Comparison of ENCODE assay signal across 9 mouse cellular contexts in the genomic region with DNA sequence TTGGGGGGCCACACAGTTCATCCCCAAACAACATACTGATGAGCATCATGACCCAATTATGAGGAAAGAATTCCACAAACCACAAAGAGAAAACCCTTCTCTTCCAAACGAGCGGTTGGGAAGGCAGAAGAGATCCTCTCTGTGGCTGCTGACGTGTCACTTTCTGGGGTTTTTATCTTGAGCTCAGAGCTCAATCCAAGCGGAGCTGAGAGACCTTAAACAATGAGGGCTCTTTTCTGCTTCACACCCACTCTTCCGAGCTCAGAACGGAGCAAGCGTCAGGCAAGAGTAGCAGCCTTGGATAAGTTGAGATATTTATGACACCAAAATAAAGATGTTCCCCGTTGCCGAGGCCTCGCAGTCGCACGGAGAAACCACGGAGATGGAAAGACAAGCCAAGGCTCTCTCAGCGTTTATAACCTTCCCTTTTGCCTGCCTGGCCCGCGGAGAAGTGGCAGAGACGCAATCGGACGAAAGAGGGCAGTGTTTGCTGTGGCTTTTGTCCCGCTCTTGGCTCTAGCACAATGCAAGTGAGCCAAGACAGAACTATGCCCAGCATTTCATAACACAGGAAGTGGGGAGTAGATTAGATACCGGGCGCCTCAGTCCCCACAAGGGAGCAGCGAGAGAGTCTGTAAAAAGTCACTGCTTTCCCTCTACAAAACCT.
DNase-seq lines count a peak whose midpoint lies in the region; ATAC-seq and TF ChIP-seq lines count a peak whose summit lies in the region.
"Had no signal": no experiment of that assay in that cellular context is flagged by ENCODE, and none has a peak within 500 bp of the region (broad histone marks: within the 10 kb centered on the region; RNA-seq: fewer than 3 reads in every experiment).

No protein-coding gene starts in this region.

- H3K36me3 ChIP-seq in forebrain, embryonic 13.5 days (ENCODE audit: poor library complexity, severe bottlenecking) = no peaks in the 10 kb centered on the region
- H3K36me3 ChIP-seq in heart, postnatal 0 days (replicated peaks; ENCODE audit: control insufficient read depth, insufficient read depth, low read length) = no peaks in the 10 kb centered on the region
- no peaks in the 10 kb centered on the region for H3K36me3 ChIP-seq in liver, embryonic 14.5 days (replicated peaks; ENCODE audit: control insufficient read depth, insufficient read depth, low read depth)
- H3K36me3 ChIP-seq in neural tube, embryonic 11.5 days (ENCODE audit: control insufficient read depth, insufficient read depth, low read length) = no peaks in the 10 kb centered on the region
- no peaks in the 10 kb centered on the region for H3K36me3 ChIP-seq in stomach, embryonic 16.5 days (ENCODE audit: control insufficient read depth, insufficient read depth, low read length)

- peak; percentile 99 for ATAC-seq in CD4-positive, CD25-positive, alpha-beta regulatory T cell, adult 4 months
- peak; percentile 90 for ATAC-seq in forebrain, embryonic 13.5 days
- peak; percentile 92 for ATAC-seq in heart, postnatal 0 days (ENCODE audit: insufficient read depth, low read depth)
- ATAC-seq in liver, embryonic 14.5 days (ENCODE audit: insufficient read depth) = peak; percentile 51; the same call in 1 of the 2 replicates
- ATAC-seq in neural tube, embryonic 11.5 days (ENCODE audit: insufficient read depth, low FRiP score, low TSS enrichment) = peak; percentile 78
- ATAC-seq in stomach, embryonic 16.5 days (ENCODE audit: insufficient read depth, low FRiP score) = peak; percentile 91; the same call in 1 of the 2 replicates

- H3K27ac ChIP-seq in forebrain, embryonic 13.5 days = peak overlapping the region; percentile 10; the same call in 1 of the 2 replicates
- peak overlapping the region; percentile 69 for H3K27ac ChIP-seq in heart, postnatal 0 days (ENCODE audit: low read depth)
- no peak overlapping the region for H3K27ac ChIP-seq in liver, embryonic 14.5 days
- H3K27ac ChIP-seq in neural tube, embryonic 11.5 days (ENCODE audit: low read depth, low read length) = no peak overlapping the region
- H3K27ac ChIP-seq in stomach, embryonic 16.5 days (ENCODE audit: low read length) = peak overlapping the region; percentile 2

- H3K27me3 ChIP-seq in forebrain, embryonic 13.5 days = peaks cover 74% of the 10 kb centered on the region
- peaks cover 50% of the 10 kb centered on the region for H3K27me3 ChIP-seq in heart, postnatal 0 days (ENCODE audit: control insufficient read depth, insufficient read depth, low read length)
- no peaks in the 10 kb centered on the region; the same call in 1 of the 2 replicates for H3K27me3 ChIP-seq in liver, embryonic 14.5 days (ENCODE audit: control insufficient read depth, insufficient read depth, low read length)
- 0 out of 2 replicates have a peak, but pooled peaks cover 6% of the 10 kb centered on the region for H3K27me3 ChIP-seq in neural tube, embryonic 11.5 days (ENCODE audit: control insufficient read depth, insufficient read depth, low read length)
- H3K27me3 ChIP-seq in stomach, embryonic 16.5 days (ENCODE audit: control insufficient read depth, insufficient read depth, low read length) = 0 out of 2 replicates have a peak, but pooled peaks cover 2% of the 10 kb centered on the region

- no peaks in the 10 kb centered on the region for H3K9me3 ChIP-seq in forebrain, embryonic 13.5 days (replicated peaks)
- H3K9me3 ChIP-seq in heart, postnatal 0 days (replicated peaks; ENCODE audit: control insufficient read depth, low read length) = no peaks in the 10 kb centered on the region
- no peaks in the 10 kb centered on the region for H3K9me3 ChIP-seq in liver, embryonic 14.5 days (ENCODE audit: control insufficient read depth, low read length)
- H3K9me3 ChIP-seq in neural tube, embryonic 11.5 days (ENCODE audit: control insufficient read depth, low read length) = no peaks in the 10 kb centered on the region
- H3K9me3 ChIP-seq in stomach, embryonic 16.5 days (replicated peaks; ENCODE audit: control insufficient read depth, low read length) = no peaks in the 10 kb centered on the region

- TF ChIP-seq CTCF in heart, postnatal 0 days (IDR thresholded peaks at IDR 0.05; ENCODE audit: low read depth) = peak; percentile 94
- peak; percentile 82 for TF ChIP-seq CTCF in liver, embryonic 14.5 days (IDR thresholded peaks at IDR 0.05; ENCODE audit: low read depth)

- H3K4me3 ChIP-seq in forebrain, embryonic 13.5 days = peak overlapping the region; percentile 34
- peak overlapping the region; percentile 39 for H3K4me3 ChIP-seq in heart, postnatal 0 days (ENCODE audit: low read depth, low read length)
- no peak overlapping the region for H3K4me3 ChIP-seq in liver, embryonic 14.5 days (ENCODE audit: insufficient read depth in 1 of 2, low read depth in 2 of 2, low read length in 2 of 2)
- peak overlapping the region; percentile 21; the same call in 1 of the 2 replicates for H3K4me3 ChIP-seq in neural tube, embryonic 11.5 days (ENCODE audit: low read depth, low read length)
- H3K4me3 ChIP-seq in stomach, embryonic 16.5 days (replicated peaks; ENCODE audit: low read length) = peak overlapping the region; percentile 22
- H3K4me3 ChIP-seq: erythroblast, embryonic 14.5 days had no signal

- peaks cover 14% of the 10 kb centered on the region; the same call in 1 of the 2 replicates for H3K4me1 ChIP-seq in forebrain, embryonic 13.5 days
- peaks cover 8% of the 10 kb centered on the region; the same call in 1 of the 2 replicates for H3K4me1 ChIP-seq in heart, postnatal 0 days (ENCODE audit: control insufficient read depth, insufficient read depth)
- H3K4me1 ChIP-seq in liver, embryonic 14.5 days (replicated peaks; ENCODE audit: control insufficient read depth in 2 of 2, insufficient read depth in 2 of 2, low read length in 1 of 2) = peaks cover 0 to 4% of the 10 kb centered on the region in 2 experiments; a peak in 1 of 4 replicates
- H3K4me1 ChIP-seq in neural tube, embryonic 11.5 days (ENCODE audit: control insufficient read depth, insufficient read depth, low read length) = peaks cover 6% of the 10 kb centered on the region
- peaks cover 12% of the 10 kb centered on the region; the same call in 1 of the 2 replicates for H3K4me1 ChIP-seq in stomach, embryonic 16.5 days (ENCODE audit: control insufficient read depth, insufficient read depth, low read length)

- DNase-seq in c-Kit-positive CD71-negative TER-119-negative erythroid progenitor cells, embryonic 14.5 days (ENCODE audit: low read depth) = peak; percentile 77
- DNase-seq in heart, postnatal 0 days (ENCODE audit: low spot score) = peak; percentile 92
- peak; percentile 86 to 89 for DNase-seq in kidney, postnatal 36 days
- DNase-seq in liver, embryonic 14.5 days (ENCODE audit: low read depth in 3 of 3, low spot score in 3 of 3) = peak; percentile 38 to 42 (median 40)
- DNase-seq in neural tube, embryonic 11.5 days (ENCODE audit: low spot score) = peak; percentile 91

- TF ChIP-seq EP300 in heart, postnatal 0 days (IDR thresholded peaks at IDR 0.05; ENCODE audit: low read depth) = peak; percentile 48; the same call in 1 of the 2 replicates
- no peak for TF ChIP-seq EP300 in liver, embryonic 14.5 days (IDR thresholded peaks at IDR 0.05; ENCODE audit: low read depth)

- peak overlapping the region; percentile 53 for H3K9ac ChIP-seq in forebrain, embryonic 13.5 days
- H3K9ac ChIP-seq in heart, postnatal 0 days (replicated peaks; ENCODE audit: low read depth, low read length) = peak overlapping the region; percentile 44; the same call in 1 of the 2 replicates
- H3K9ac ChIP-seq in liver, embryonic 14.5 days (replicated peaks) = no peak overlapping the region
- H3K9ac ChIP-seq in neural tube, embryonic 11.5 days (ENCODE audit: low read length) = peak overlapping the region; percentile 40
- H3K9ac ChIP-seq in stomach, embryonic 16.5 days (ENCODE audit: low read length) = 0 out of 2 replicates have a peak overlapping the region, but pooled peaks have one; percentile 2

- under 1% methylated on average over 23 of the region's 23 CpGs for WGBS in forebrain, embryonic 13.5 days
- under 1% methylated on average over 23 of the region's 23 CpGs for WGBS in heart, postnatal 0 days
- WGBS in liver, embryonic 14.5 days (ENCODE audit: insufficient replicate concordance) = 2% methylated on average over 23 of the region's 23 CpGs
- under 1% methylated on average over 23 of the region's 23 CpGs for WGBS in neural tube, embryonic 11.5 days
- 1% methylated on average over 23 of the region's 23 CpGs for WGBS in stomach, embryonic 16.5 days

- peak overlapping the region; percentile 59 for H3K4me2 ChIP-seq in forebrain, embryonic 13.5 days
- peak overlapping the region; percentile 63 for H3K4me2 ChIP-seq in heart, postnatal 0 days (ENCODE audit: low read depth, low read length)
- H3K4me2 ChIP-seq in liver, embryonic 14.5 days (ENCODE audit: low read depth) = peak overlapping the region; percentile 41
- H3K4me2 ChIP-seq in neural tube, embryonic 11.5 days (ENCODE audit: low read depth) = peak overlapping the region; percentile 48
- peak overlapping the region; percentile 45 for H3K4me2 ChIP-seq in stomach, embryonic 16.5 days (ENCODE audit: low read depth, low read length)

Comparison
In these comparisons a context has a peak if more than half of its experiments do, and no peak if none do; other contexts are left out.
1. DNase-seq: peak in every context shown above with its lines; median percentile 92 in heart, postnatal 0 days; 91 in neural tube, embryonic 11.5 days; 88 in kidney, postnatal 36 days; 77 in c-Kit-positive CD71-negative TER-119-negative erythroid progenitor cells, embryonic 14.5 days; 40 in liver, embryonic 14.5 days.
2. H3K27ac ChIP-seq: peak in forebrain, embryonic 13.5 days (single experiment), heart, postnatal 0 days (single experiment) and stomach, embryonic 16.5 days (single experiment); none in liver, embryonic 14.5 days (single experiment) and neural tube, embryonic 11.5 days (single experiment).
3. H3K4me3 ChIP-seq: peak in forebrain, embryonic 13.5 days (single experiment), heart, postnatal 0 days (single experiment), neural tube, embryonic 11.5 days (single experiment) and stomach, embryonic 16.5 days (single experiment); none in liver, embryonic 14.5 days (0 of 2).
4. Peak in every context shown above with its lines, with median percentiles within 50 percentile points of each other: ATAC-seq and H3K4me2 ChIP-seq.